Mouse (Mus musculus) R1 (cell line): Measurements from ENCODE around the gene Psma6.

Experiments used
- DNase-seq: peaks from one replicate; pipeline ENCODE4 v3.0.0-alpha.2; 2018; ENCODE audit warnings: low read depth, low spot score

Gene Psma6

GRCm38 (mm10) chr12:55463992-55464845 is 80.2 kb downstream of the Psma6 start:
- no peak for DNase-seq

DNA sequence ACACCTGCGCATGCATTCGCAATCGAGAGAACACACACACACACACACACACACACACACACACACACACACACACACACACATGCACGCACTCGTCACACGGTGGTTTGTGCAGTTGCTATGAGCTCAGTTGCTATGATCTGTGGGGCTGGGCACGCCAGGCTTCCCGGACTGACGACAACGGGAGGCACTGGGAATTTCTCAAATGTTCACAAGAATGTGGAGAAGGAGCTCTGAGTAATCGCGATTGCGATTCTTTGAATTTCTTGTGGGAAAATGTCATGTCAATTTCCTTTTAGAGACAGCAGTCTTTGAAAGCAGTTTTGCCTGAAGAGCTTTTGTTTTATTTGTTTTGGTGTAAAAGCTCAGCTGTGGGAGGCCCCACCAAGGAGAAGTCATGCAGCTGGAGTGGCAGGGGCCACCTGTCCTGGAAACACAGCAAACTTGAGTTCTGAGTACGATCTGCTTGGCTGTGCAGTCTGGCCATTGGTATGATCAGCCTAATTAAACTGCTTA is 80.9 kb downstream of the Psma6 start:
- DNase-seq: no peak

- no peak for DNase-seq
Measured at GRCm38 (mm10) chr12:55465401-55465983, 81.5 kb downstream of the Psma6 start.

- DNase-seq: no peak
Measured at GRCm38 (mm10) chr12:55466088-55466701, 82.2 kb downstream of the Psma6 start.

DNA sequence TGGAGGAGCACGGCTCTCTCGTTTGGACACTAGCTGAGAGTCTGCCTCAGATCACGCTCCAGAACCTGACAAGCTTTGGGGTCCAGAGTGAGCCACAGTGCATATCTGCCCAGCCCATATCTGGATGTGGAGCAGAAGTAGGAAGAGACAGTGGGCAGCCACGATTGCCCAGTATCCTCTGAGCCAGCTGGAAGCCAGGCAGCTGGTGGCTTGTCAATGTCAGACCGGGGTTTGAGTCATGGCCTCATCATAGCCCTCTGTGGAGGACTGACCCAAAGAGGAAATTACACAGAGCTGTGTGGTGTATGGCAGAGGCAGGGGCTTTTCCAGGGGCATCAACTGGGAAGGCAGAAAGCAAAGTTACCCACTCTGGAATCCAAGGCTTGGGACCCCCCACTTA is 82.8 kb downstream of the Psma6 start:
- DNase-seq: no peak

GRCm38 (mm10) chr12:55467331-55468180 is 83.5 kb downstream of the Psma6 start:
- no peak for DNase-seq
